Comparison of ENCODE assay signal across 26 mouse cellular contexts in genomic region chrX:139800406-139800878, GRCm38 (mm10). TPM values are rescaled to one million over a fixed set of nuclear protein-coding genes. Genes with fewer than 3 reads are reported as not detected.
DNase-seq lines count a peak whose midpoint lies in the region; ATAC-seq and TF ChIP-seq lines count a peak whose summit lies in the region.
"Had no signal": no experiment of that assay in that cellular context is flagged by ENCODE, and none has a peak within 500 bp of the region (broad histone marks: within the 10 kb centered on the region; RNA-seq: fewer than 3 reads in every experiment).

TSS of gene Cldn2 (plus strand) at chrX:139800828.

- no peaks in the 10 kb centered on the region for H3K36me3 ChIP-seq in kidney, embryonic 14.5 days (ENCODE audit: control insufficient read depth, insufficient read depth, low read length)
- H3K36me3 ChIP-seq in intestine, postnatal 0 days (ENCODE audit: control insufficient read depth, insufficient read depth) = no peaks in the 10 kb centered on the region
- H3K36me3 ChIP-seq in midbrain, embryonic 16.5 days (ENCODE audit: control insufficient read depth, insufficient read depth, low read length) = no peaks in the 10 kb centered on the region
- H3K36me3 ChIP-seq: embryonic facial prominence, embryonic 15.5 days; G1E; heart, embryonic 13.5 days; hindbrain, embryonic 13.5 days; limb, embryonic 15.5 days had no signal

- H3K9ac ChIP-seq in kidney, embryonic 14.5 days (ENCODE audit: low read depth, low read length) = no peak within 1 kb of the TSS
- no peak within 1 kb of the TSS for H3K9ac ChIP-seq in intestine, postnatal 0 days (ENCODE audit: low read depth, low read length)
- no peak within 1 kb of the TSS for H3K9ac ChIP-seq in midbrain, embryonic 16.5 days (ENCODE audit: low read depth, low read length)
- H3K9ac ChIP-seq: embryonic facial prominence, embryonic 15.5 days; forebrain, postnatal 0 days; heart, embryonic 13.5 days; hindbrain, embryonic 13.5 days; limb, embryonic 15.5 days; liver, postnatal 0 days had no signal

- 77% methylated on average over 8 of the region's 8 CpGs for WGBS in kidney, embryonic 14.5 days
- WGBS in intestine, postnatal 0 days = 71% methylated on average over 8 of the region's 8 CpGs
- WGBS in large intestine, adult 2 months = 68% methylated on average over 8 of the region's 8 CpGs
- WGBS in midbrain, embryonic 16.5 days = 68% methylated on average over 8 of the region's 8 CpGs

- H3K4me2 ChIP-seq in kidney, embryonic 14.5 days (replicated peaks; ENCODE audit: low read depth, low read length) = no peak within 1 kb of the TSS
- H3K4me2 ChIP-seq in intestine, postnatal 0 days (replicated peaks; ENCODE audit: low read depth) = no peak within 1 kb of the TSS
- no peak within 1 kb of the TSS for H3K4me2 ChIP-seq in midbrain, embryonic 16.5 days (ENCODE audit: low read length)
- H3K4me2 ChIP-seq: embryonic facial prominence, embryonic 15.5 days; heart, embryonic 13.5 days; hindbrain, embryonic 13.5 days; limb, embryonic 15.5 days had no signal

- no peaks in the 10 kb centered on the region for H3K4me1 ChIP-seq in kidney, embryonic 14.5 days (ENCODE audit: control insufficient read depth, insufficient read depth, low read length)
- H3K4me1 ChIP-seq in intestine, postnatal 0 days (replicated peaks; ENCODE audit: control insufficient read depth, insufficient read depth, low read length) = no peaks in the 10 kb centered on the region
- H3K4me1 ChIP-seq in midbrain, embryonic 16.5 days (ENCODE audit: control insufficient read depth, insufficient read depth, low read length) = no peaks in the 10 kb centered on the region
- H3K4me1 ChIP-seq: embryonic facial prominence, embryonic 15.5 days; heart, embryonic 13.5 days; hindbrain, embryonic 13.5 days; limb, embryonic 15.5 days had no signal

- H3K4me3 ChIP-seq in kidney, embryonic 14.5 days (ENCODE audit: low read length) = no peak within 1 kb of the TSS
- H3K4me3 ChIP-seq in intestine, postnatal 0 days (ENCODE audit: low read depth, low read length) = no peak within 1 kb of the TSS
- H3K4me3 ChIP-seq in midbrain, embryonic 16.5 days (ENCODE audit: low read depth, low read length) = no peak within 1 kb of the TSS
- H3K4me3 ChIP-seq: embryonic facial prominence, embryonic 15.5 days; gastrocnemius, adult 2 months; heart, embryonic 13.5 days; hindbrain, embryonic 13.5 days; limb, embryonic 15.5 days had no signal

- DNase-seq in kidney, adult 9 months = peak; percentile 31
- DNase-seq in Patski (ENCODE audit: low read depth, low spot score) = no peak
- DNase-seq in large intestine, adult 2 months (ENCODE audit: low read depth, low spot score) = no peak
- DNase-seq in thymus, postnatal 0 days (ENCODE audit: low spot score) = no peak
- DNase-seq: adrenal gland, postnatal 36 days; cerebellum, adult 18-20 months; cerebellum, postnatal 36 days; forebrain, postnatal 0 days; gastrocnemius, adult 2 months; heart, adult 11 months; liver, postnatal 0 days; midbrain, embryonic 14.5 days; right cerebral cortex, postnatal 25 days; thymus, postnatal 36 days had no signal

- in situ Hi-C loops in Patski (cut with MboI; ENCODE audit: low pct_unique_long_range_greater_than_20kb) = no loop called here

- ATAC-seq in kidney, embryonic 14.5 days (ENCODE audit: low FRiP score, low TSS enrichment) = no peak
- no peak for ATAC-seq in Patski
- no peak for ATAC-seq in intestine, postnatal 0 days
- no peak for ATAC-seq in monocyte, adult 5-6 weeks (replicated peaks; ENCODE audit: insufficient number of reproducible peaks, low FRiP score, low TSS enrichment, poor library complexity, severe bottlenecking)
- ATAC-seq in midbrain, embryonic 16.5 days = no peak
- ATAC-seq: forebrain, postnatal 0 days; inflammation-experienced regulatory T-cells, adult 6 months; liver, postnatal 0 days had no signal

- POLR2A ChIA-PET in Patski (lab: Charles Lee) = interaction anchor here (1.0 to 2.2 kb wide), 4 partner anchors 9 to 20 kb away, joined by 3 to 7 read pairs (median 3); partner anchors contain the start of gene Ripply1

- no peak for TF ChIP-seq CTCF in Patski (IDR thresholded peaks at IDR 0.05)
- no peak for TF ChIP-seq CTCF in intestine, postnatal 0 days (IDR thresholded peaks at IDR 0.05; ENCODE audit: low read depth)

- no peaks in the 10 kb centered on the region for H3K9me3 ChIP-seq in kidney, embryonic 14.5 days (ENCODE audit: control insufficient read depth, low read length)
- no peaks in the 10 kb centered on the region for H3K9me3 ChIP-seq in intestine, postnatal 0 days (ENCODE audit: control insufficient read depth)
- H3K9me3 ChIP-seq in midbrain, embryonic 16.5 days (replicated peaks; ENCODE audit: control insufficient read depth, low read length, poor library complexity, severe bottlenecking) = no peaks in the 10 kb centered on the region
- H3K9me3 ChIP-seq: embryonic facial prominence, embryonic 15.5 days; G1E; heart, embryonic 13.5 days; hindbrain, embryonic 13.5 days; limb, embryonic 15.5 days had no signal

- no peaks in the 10 kb centered on the region for H3K27me3 ChIP-seq in kidney, embryonic 14.5 days (ENCODE audit: control insufficient read depth, insufficient read depth, low read length)
- H3K27me3 ChIP-seq in Patski = no peaks in the 10 kb centered on the region
- no peaks in the 10 kb centered on the region for H3K27me3 ChIP-seq in intestine, postnatal 0 days (replicated peaks; ENCODE audit: control insufficient read depth, insufficient read depth, low read length)
- H3K27me3 ChIP-seq in midbrain, embryonic 16.5 days (ENCODE audit: control insufficient read depth, insufficient read depth, low read depth, low read length) = no peaks in the 10 kb centered on the region; the same call in 1 of the 2 replicates
- H3K27me3 ChIP-seq: embryonic facial prominence, embryonic 15.5 days; hindbrain, embryonic 13.5 days had no signal

- no peak within 1 kb of the TSS for H3K27ac ChIP-seq in kidney, embryonic 14.5 days (ENCODE audit: low read depth, low read length)
- no peak within 1 kb of the TSS for H3K27ac ChIP-seq in intestine, postnatal 0 days (ENCODE audit: low read depth, low read length)
- no peak within 1 kb of the TSS for H3K27ac ChIP-seq in midbrain, embryonic 16.5 days (ENCODE audit: low read length)
- H3K27ac ChIP-seq: embryonic facial prominence, embryonic 15.5 days; gastrocnemius, adult 2 months; heart, embryonic 13.5 days; hindbrain, embryonic 13.5 days; limb, embryonic 15.5 days had no signal

- CTCF ChIA-PET in Patski (lab: Charles Lee) = interaction anchor here (0.6 to 1.8 kb wide), 5 partner anchors 10 to 26 kb away, joined by 3 to 5 read pairs (median 3); partner anchors contain the start of gene Ripply1

RNA-seq across cellular contexts. Expression of gene Cldn2, which starts in this region (rescaled TPM):
- 5.0 and 5.2 TPM in 2 replicates for polyA plus RNA-seq in kidney, embryonic 14.5 days (2014; fragmentation: Nextera tagmentation; extraction: Ambion mirVana)
- polyA plus RNA-seq in Patski (2021) = 119 TPM
- polyA plus RNA-seq in intestine, postnatal 0 days (2015; fragmentation: Nextera tagmentation; extraction: Ambion mirVana) = 182 and 193 TPM in 2 replicates
- 47.1 and 114 TPM in 2 replicates for polyA plus RNA-seq in large intestine, adult 2 months (2012; rRNA removed)
- 0.53 and 0.71 TPM in 2 replicates for polyA plus RNA-seq in thymus, postnatal 0 days (2015; fragmentation: Nextera tagmentation; extraction: Ambion mirVana)
- total RNA-seq in monocyte, adult 5-6 weeks (2017) = not detected in 3 replicates
- polyA plus RNA-seq in midbrain, embryonic 16.5 days (2015; fragmentation: Nextera tagmentation; extraction: Ambion mirVana) = 0.72 and 0.85 TPM in 2 replicates
- total RNA-seq: gastrocnemius, adult 2 months; heart, postnatal 25 days; megakaryocyte progenitor cell, adult 5-6 weeks had no signal
- polyA plus RNA-seq: inflammation-experienced regulatory T-cells, adult 6 months had no signal
